Mouse (Mus musculus): Measurements from ENCODE around the gene 6720489N17Rik.
"Not testable (repeated sequence)": the region's sequence is repeated elsewhere in the genome, so short reads cannot be mapped to it uniquely, and the experiment has no call there.

Gene 6720489N17Rik

GRCm38 (mm10) chr13:62623577-62624276, at the start of gene 6720489N17Rik:
TSS of gene 6720489N17Rik (minus strand) at chr13:62624182.
- DNase-seq (ENCODE audit: low read depth, low spot score) = peak; percentile 81

GRCm38 (mm10) chr13:62653369-62653743, 29.4 kb upstream of the 6720489N17Rik start:
- no peak for DNase-seq (ENCODE audit: low read depth, low spot score)

- peak; percentile 90 for DNase-seq (ENCODE audit: low read depth, low spot score)
Measured at GRCm38 (mm10) chr13:62652681-62653368, 28.8 kb upstream of the 6720489N17Rik start.

- DNase-seq (ENCODE audit: low read depth, low spot score) = peak; percentile 39
Measured at GRCm38 (mm10) chr13:62627071-62627470, 3.1 kb upstream of the 6720489N17Rik start.

DNA sequence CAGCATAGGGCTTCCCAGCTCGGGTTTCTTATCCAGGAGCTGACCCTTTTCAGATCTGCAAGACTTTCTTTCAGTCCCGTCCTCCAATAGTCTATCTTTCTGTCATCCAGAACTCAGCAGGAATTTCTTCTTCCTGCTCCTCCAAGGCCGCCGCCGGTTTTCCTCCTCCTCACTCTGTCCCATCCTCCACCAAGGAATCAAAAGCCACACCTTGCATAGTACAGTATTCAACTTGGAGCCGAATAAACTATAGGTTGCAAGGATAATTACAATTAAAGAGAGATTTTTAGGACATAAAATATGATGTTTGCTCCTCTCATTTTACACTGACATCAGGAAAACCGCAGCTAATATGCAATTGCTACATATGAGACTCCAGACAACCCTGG, 289 bp upstream of the 6720489N17Rik start:
- peak; percentile 2 for DNase-seq (ENCODE audit: low read depth, low spot score)

DNA sequence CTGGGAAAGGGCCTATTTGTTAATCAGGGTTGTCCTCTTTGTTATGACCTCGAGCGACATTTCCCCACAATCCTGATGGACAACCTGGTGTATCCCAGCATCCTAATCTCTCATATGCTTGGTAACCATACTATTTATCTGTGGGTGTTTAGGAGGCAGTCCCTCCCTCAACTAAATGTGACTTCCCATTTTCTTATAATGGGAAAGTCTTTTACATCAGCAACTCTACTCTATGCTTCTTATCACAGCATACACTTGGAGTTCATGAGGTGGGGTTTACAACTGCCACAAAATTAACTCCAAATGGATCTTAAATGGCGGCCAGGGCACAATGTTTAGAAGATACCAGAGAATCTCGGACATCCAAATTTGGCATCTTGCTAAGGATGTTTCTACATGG, 6.5 kb downstream of the 6720489N17Rik start:
- DNase-seq (ENCODE audit: low read depth, low spot score) = not testable (repeated sequence)

- DNase-seq (ENCODE audit: low read depth, low spot score) = not testable (repeated sequence)
Measured at GRCm38 (mm10) chr13:62571099-62571498, 52.9 kb downstream of the 6720489N17Rik start, which contains the start of gene Zfp934. TSS of gene Zfp934 (minus strand) at chr13:62571199.

DNA sequence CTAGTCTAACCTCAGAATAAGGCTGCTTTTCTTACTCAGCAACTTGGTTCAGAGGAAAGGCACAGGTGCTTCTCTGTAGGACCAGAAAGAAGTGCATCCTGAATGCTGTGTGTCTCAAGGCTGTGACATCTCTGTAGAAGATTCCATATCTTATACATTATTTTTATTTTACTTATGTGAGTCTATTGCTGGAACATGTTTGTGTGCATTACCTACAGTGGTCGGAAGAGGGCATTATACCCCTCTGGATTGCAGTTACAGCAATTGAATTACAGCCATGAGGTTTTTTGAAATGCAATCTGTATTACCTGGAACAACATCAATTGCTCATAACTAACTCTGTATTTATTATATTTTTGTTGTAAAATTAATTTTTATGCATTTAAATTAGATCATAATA, 62.3 kb downstream of the 6720489N17Rik start:
- not testable (repeated sequence) for DNase-seq (ENCODE audit: low read depth, low spot score)

DNA sequence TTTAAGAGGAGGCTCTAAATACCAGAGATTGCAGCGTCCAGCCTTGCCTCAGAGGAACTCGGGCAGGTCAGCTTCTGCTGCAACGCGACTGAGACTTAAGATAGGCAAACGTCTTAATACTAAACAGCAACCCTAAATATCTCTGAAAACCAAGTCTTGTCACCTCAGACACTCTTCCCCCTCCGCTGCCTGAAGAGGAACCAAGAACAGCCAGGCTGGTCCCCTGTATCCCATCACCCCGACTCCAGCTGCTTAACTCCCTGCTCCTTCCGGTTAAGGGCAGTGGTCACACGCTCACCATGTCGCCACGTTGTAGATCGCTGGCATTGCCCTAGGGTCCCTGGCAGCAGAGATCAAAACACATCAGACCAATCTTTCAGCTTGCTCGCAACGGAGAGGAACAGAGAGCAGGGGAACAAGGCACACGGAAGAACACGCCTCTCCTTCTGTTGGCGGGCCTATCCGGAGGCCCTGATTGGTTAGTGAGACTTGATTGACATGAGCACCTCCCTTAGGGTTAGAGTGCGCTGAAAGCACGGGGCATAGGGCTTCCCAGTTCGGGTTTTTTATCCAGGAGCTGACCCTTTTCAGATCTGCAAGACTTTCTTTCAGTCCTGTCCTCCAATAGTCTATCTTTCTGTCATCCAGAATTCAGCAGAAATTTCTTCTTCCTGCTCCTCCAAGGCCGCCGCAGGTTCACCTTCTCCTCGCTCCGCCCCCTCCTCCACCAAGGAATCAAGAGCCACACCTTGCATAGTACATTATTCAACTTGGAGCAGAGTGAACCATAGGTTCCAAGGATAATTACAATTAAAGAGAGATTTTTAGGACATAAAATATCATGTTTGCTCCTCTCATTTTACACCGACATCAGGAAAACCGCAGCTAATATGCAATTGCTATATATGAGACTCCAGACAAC, 65.5 kb downstream of the 6720489N17Rik start, which contains the start of gene Zfp935:
Gene Zfp935, minus strand, starts transcription at position 323 of the 922 bp plus-strand sequence.
- peak; percentile 16 for DNase-seq (ENCODE audit: low read depth, low spot score)
